Comparison of ENCODE assay signal across 14 mouse cellular contexts in the genomic region with DNA sequence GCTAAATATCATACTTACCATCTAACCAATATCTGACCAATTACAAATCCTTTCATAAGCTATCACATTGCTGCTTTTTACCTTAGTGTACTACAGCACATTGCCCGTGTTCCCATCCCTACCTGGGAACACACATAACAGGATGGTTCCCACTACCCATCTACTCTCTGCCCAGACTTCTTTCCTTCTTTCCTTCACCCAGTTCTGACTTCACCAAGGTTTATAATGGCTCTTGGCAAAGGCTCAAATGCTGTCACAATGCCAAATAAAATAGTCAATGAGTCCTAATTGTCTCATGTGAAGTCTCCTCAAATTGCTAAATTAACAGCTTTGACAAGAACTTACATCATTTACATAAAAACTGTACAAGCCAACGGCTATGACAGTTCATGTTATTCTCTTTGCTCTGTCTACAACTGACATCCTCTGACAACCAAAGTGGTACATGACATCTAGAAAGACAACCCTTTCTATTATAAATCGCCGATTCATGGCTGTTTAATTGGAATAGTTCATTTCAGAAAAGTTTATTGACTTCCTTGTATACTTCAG.
"Had no signal": no experiment of that assay in that cellular context is flagged by ENCODE, and none has a peak within 500 bp of the region (broad histone marks: within the 10 kb centered on the region; RNA-seq: fewer than 3 reads in every experiment).

No protein-coding gene starts in this region.

- H3K4me2 ChIP-seq: lung, embryonic 14.5 days; midbrain, embryonic 12.5 days; midbrain, embryonic 15.5 days; neural tube, embryonic 12.5 days; stomach, embryonic 15.5 days had no signal

- H3K4me3 ChIP-seq: midbrain, embryonic 10.5 days; midbrain, embryonic 12.5 days; midbrain, embryonic 15.5 days; neural tube, embryonic 12.5 days; stomach, embryonic 15.5 days had no signal

- ATAC-seq: midbrain, embryonic 15.5 days had no signal

- DNase-seq: lung, adult 18-20 months; lung, embryonic 14.5 days; lung, postnatal 10 days; lung, postnatal 4 days; right cerebral cortex, postnatal 14 days; thymus, adult 2 months; thymus, postnatal 25 days; thymus, postnatal 4 days had no signal

- H3K9ac ChIP-seq: lung, embryonic 14.5 days; midbrain, embryonic 12.5 days; midbrain, embryonic 15.5 days; neural tube, embryonic 12.5 days; stomach, embryonic 15.5 days had no signal

- H3K36me3 ChIP-seq: midbrain, embryonic 12.5 days; midbrain, embryonic 15.5 days; neural tube, embryonic 12.5 days; stomach, embryonic 15.5 days had no signal

- H3K4me1 ChIP-seq: midbrain, embryonic 10.5 days; midbrain, embryonic 12.5 days; midbrain, embryonic 15.5 days; neural tube, embryonic 12.5 days; stomach, embryonic 15.5 days had no signal

- H3K27me3 ChIP-seq: midbrain, embryonic 12.5 days; midbrain, embryonic 15.5 days; neural tube, embryonic 12.5 days; stomach, embryonic 15.5 days had no signal

- H3K9me3 ChIP-seq: midbrain, embryonic 15.5 days; neural tube, embryonic 12.5 days; stomach, embryonic 15.5 days had no signal

- H3K27ac ChIP-seq: midbrain, embryonic 10.5 days; midbrain, embryonic 12.5 days; midbrain, embryonic 15.5 days; neural tube, embryonic 12.5 days; stomach, embryonic 15.5 days; stomach, postnatal 0 days had no signal
